Mouse (Mus musculus) T-helper 2 cell (primary cell): ENCODE results near the gene Htr1b.

ENCODE experiments used
- in situ Hi-C: fragments of 300-600 bp; cut with MboI, MseI; formaldehyde crosslinking; loops from one replicate; pipeline ENCODE4 v1.15.1; 2025; ENCODE audit warnings: high pct_unique_total_duplicates

Gene Htr1b

GRCm38 (mm10) chr9:81633437-81633973, at the start of gene Htr1b:
Gene Htr1b, minus strand, starts transcription at chr9:81633828.
- in situ Hi-C loops = no loop called here

DNA sequence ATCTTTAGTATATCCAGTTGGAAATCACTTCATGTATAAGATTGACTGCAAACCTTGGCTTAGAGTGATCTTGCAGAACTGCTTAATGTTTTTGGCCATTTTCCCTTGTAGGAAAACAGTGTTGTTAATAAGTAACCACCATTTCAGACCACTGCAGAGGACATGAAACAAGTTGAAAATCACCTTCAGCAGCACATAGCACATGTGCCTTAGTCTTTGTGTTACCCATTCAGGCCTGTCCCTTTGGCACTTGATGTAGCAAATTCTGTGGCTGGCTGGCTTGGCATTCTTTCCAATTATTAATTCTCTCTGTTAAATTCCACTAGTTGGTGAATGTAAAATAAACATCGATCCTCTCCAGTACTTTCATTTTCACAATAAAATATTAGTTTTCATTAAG, 43.1 kb upstream of the Htr1b start:
- in situ Hi-C loops = no loop called here

GRCm38 (mm10) chr9:81637486-81637885, 3.9 kb upstream of the Htr1b start:
- in situ Hi-C loops = no loop called here

GRCm38 (mm10) chr9:81635109-81635508, 1.5 kb upstream of the Htr1b start:
- in situ Hi-C loops = no loop called here

DNA sequence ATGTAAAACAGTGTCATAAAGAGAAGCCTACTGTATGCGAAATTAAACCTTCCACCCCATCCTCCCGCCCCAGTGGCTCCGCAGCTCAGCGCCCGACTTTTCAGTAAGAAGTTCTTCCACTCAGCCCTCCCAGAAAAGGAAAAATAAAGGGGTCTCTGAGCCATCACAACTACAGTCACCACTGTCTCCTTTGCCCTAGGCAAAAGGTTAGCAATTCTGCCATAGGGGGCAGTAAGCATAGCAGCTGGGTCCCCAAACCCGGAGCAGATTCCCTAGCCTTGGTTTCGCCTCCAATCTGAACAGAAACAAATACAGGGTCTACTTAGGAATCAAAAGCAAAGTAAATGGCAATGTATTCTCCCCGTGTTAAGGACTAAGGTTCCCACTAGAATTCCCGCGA, 535 bp upstream of the Htr1b start:
- in situ Hi-C loops = no loop called here

GRCm38 (mm10) chr9:81632736-81633436, 742 bp downstream of the Htr1b start:
- in situ Hi-C loops = no loop called here

DNA sequence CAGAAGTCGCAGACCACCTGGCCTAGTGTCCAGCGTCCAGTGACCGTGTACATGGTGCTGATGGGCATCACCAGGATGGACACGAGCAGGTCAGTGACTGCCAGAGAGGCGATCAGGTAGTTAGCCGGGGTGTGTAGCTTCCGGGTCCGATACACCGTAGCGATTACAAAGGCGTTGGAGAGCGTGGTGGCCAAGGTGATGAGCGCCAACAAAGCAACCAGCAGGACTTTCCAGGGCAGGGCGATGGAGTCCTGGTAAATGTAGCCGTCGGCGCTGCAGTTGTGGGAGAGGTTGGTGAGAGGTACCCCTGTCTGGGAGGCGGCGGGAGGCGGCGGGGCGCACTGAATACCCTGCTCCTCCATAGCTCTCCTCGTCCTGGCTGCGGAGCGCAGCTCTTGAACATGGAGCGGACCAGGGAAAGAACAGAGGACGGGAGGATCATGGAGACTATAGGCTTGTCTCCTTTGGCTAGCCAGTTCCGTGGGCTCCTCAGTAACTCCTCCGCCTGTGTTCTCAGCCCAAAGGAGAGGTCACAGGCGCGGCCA, 1.4 kb downstream of the Htr1b start:
- in situ Hi-C loops = no loop called here

GRCm38 (mm10) chr9:81631581-81632091, 2.0 kb downstream of the Htr1b start:
- in situ Hi-C loops = no loop called here

GRCm38 (mm10) chr9:81626899-81627606, 6.6 kb downstream of the Htr1b start:
- in situ Hi-C loops = no loop called here

- in situ Hi-C loops = no loop called here
Observed at GRCm38 (mm10) chr9:81625898-81626297, 7.7 kb downstream of the Htr1b start.

- in situ Hi-C loops = no loop called here
Observed at GRCm38 (mm10) chr9:81622873-81623272, 10.8 kb downstream of the Htr1b start.

GRCm38 (mm10) chr9:81611022-81611421, 22.6 kb downstream of the Htr1b start:
- in situ Hi-C loops = no loop called here
